Mouse (Mus musculus): Measurements from ENCODE around the gene Hhipl1.

DNA sequence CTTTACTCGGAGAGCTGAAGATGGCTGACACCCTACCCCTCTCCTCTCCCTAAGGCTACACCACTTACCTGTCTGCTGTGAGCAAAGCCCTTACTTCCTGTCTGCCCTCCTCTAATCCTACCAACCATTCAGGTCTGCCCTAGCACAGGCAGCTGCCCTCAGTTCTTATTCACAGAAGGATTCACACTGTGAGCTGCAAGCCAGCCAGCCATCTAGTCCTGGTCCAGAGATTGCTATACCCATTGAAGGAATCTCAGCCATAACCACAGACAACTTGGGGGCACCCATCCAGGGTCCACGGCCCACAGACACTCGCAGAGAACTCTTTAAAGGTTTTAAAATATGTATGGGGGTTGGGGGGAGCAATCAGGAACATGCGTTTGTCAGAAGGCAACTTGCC is 19.7 kb upstream of the Hhipl1 start:
- TF ChIP-seq CTCF (IDR thresholded peaks at IDR 0.05; ENCODE audit: low read depth) (no peak), EP300 (optimal IDR thresholded peaks at IDR 0.05) (no peak)
